Mouse (Mus musculus) MEL (cell line): ENCODE results near the gene Zbtb24. TPM values are rescaled to one million over a fixed set of nuclear protein-coding genes. Genes with fewer than 3 reads are reported as not detected.

Source experiments
- DNase-seq: peaks from one replicate; pipeline ENCODE4 v3.0.0; 2011; ENCODE audit warnings: low read depth, low spot score
- H3K27ac ChIP-seq: 2 replicates; pipeline ENCODE4 v1.5.1; 2012; ENCODE audit warnings: low read depth, mild to moderate bottlenecking, control low read depth, low read length, moderate library complexity; ENCODE audit not compliant: control insufficient read depth
- H3K27me3 ChIP-seq, 2 experiments: fragments of 150-350 bp in 1 of 2; sonication (generic) in 1 of 2; 2 replicates each; pipeline ENCODE4 v1.6.1; 2012; ENCODE audit warnings: low read length in 2 of 2, mild to moderate bottlenecking in 2 of 2, improper control_type of control experiment in 1 of 2, moderate library complexity in 1 of 2; ENCODE audit not compliant: insufficient read depth in 2 of 2, control insufficient read depth in 1 of 2
- H3K36me3 ChIP-seq, 2 experiments: 2 replicates each; pipeline ENCODE4 v1.6.1; 2012 to 2014; ENCODE audit warnings: low read length in 2 of 2, improper control_type of control experiment in 1 of 2, inconsistent platforms in 1 of 2, mild to moderate bottlenecking in 1 of 2; ENCODE audit not compliant: insufficient read depth in 2 of 2, control insufficient read depth in 1 of 2
- H3K4me1 ChIP-seq, 2 experiments: fragments of 150-350 bp in 1 of 2; sonication (generic) in 1 of 2; 2 replicates each; pipeline ENCODE4 v1.6.1; 2012; ENCODE audit warnings: low read length in 2 of 2, improper control_type of control experiment in 1 of 2, mild to moderate bottlenecking in 1 of 2; ENCODE audit not compliant: insufficient read depth in 2 of 2, control insufficient read depth in 1 of 2
- H3K4me3 ChIP-seq, 2 experiments: fragments of 150-350 bp in 1 of 2; sonication (generic) in 1 of 2; 2 replicates each; pipeline ENCODE4 v1.5.1; 2012; ENCODE audit warnings: low read depth in 2 of 2, low read length in 2 of 2, mild to moderate bottlenecking in 2 of 2, moderate library complexity in 2 of 2, control low read depth in 1 of 2, improper control_type of control experiment in 1 of 2; ENCODE audit not compliant: control insufficient read depth in 1 of 2, insufficient read depth in 1 of 2
- H3K79me2 ChIP-seq: 2 replicates; pipeline ENCODE4 v1.6.1; 2012; ENCODE audit warnings: mild to moderate bottlenecking, low read length, moderate library complexity; ENCODE audit not compliant: control insufficient read depth, poor library complexity, insufficient read depth
- H3K9ac ChIP-seq: 2 replicates; pipeline ENCODE4 v1.6.1; 2012; ENCODE audit warnings: low read depth, mild to moderate bottlenecking, control low read depth, low read length, moderate library complexity; ENCODE audit not compliant: control insufficient read depth, poor library complexity, severe bottlenecking
- H3K9me3 ChIP-seq: fragments of 150-350 bp; sonication (generic); replicated peaks from 2 replicates; pipeline ENCODE4 v1.6.1; 2012; ENCODE audit warnings: mild to moderate bottlenecking, low read length, improper control_type of control experiment, moderate library complexity; ENCODE audit not compliant: insufficient read depth
- CTCF ChIP-seq, 3 experiments: IDR thresholded peaks in 2 of 3; conservative IDR thresholded peaks in 1 of 3; 2 replicates each; pipeline ENCODE4 v1.5.1; 2011 to 2012; ENCODE audit warnings: low read length in 3 of 3, low read depth in 2 of 3, mild to moderate bottlenecking in 2 of 3, improper control_type of control experiment in 1 of 3, inconsistent platforms in 1 of 3, mixed read lengths in 1 of 3, moderate library complexity in 1 of 3; ENCODE audit not compliant: control insufficient read depth in 1 of 3, insufficient read depth in 1 of 3, poor library complexity in 1 of 3, severe bottlenecking in 1 of 3
- E2F4 ChIP-seq: IDR thresholded peaks from 2 replicates; pipeline ENCODE4 v1.6.1; 2011; ENCODE audit warnings: low read depth, low read length, improper control_type of control experiment, borderline replicate concordance
- ELF1 ChIP-seq: IDR thresholded peaks from 2 replicates; pipeline ENCODE4 v1.6.1; 2014; ENCODE audit warnings: low read depth, mild to moderate bottlenecking, inconsistent platforms, low read length, improper control_type of control experiment, moderate library complexity
- GATA1 ChIP-seq: IDR thresholded peaks from 2 replicates; pipeline ENCODE4 v1.6.1; 2011; ENCODE audit warnings: low read depth, low read length, improper control_type of control experiment
- JUND ChIP-seq: IDR thresholded peaks from 2 replicates; pipeline ENCODE4 v1.6.1; 2011; ENCODE audit warnings: low read depth, mild to moderate bottlenecking, improper control_type of control experiment, low read length
- MAFK ChIP-seq: IDR thresholded peaks from 2 replicates; pipeline ENCODE4 v1.6.1; 2011; ENCODE audit warnings: low read depth, mild to moderate bottlenecking, low read length, improper control_type of control experiment, borderline replicate concordance
- MAZ ChIP-seq: IDR thresholded peaks from 2 replicates; pipeline ENCODE4 v1.6.1; 2012; ENCODE audit warnings: low read depth, mild to moderate bottlenecking, inconsistent platforms, low read length, improper control_type of control experiment
- MYC ChIP-seq: IDR thresholded peaks from 2 replicates; pipeline ENCODE4 v1.6.1; 2011; ENCODE audit warnings: low read depth, mild to moderate bottlenecking, low read length, improper control_type of control experiment, moderate library complexity
- NELFE ChIP-seq: IDR thresholded peaks from 2 replicates; pipeline ENCODE4 v1.6.1; 2011; ENCODE audit warnings: low read depth, low read length, improper control_type of control experiment
- NRF1 ChIP-seq: IDR thresholded peaks from 2 replicates; pipeline ENCODE4 v1.6.1; 2014; ENCODE audit warnings: low read depth, mild to moderate bottlenecking, inconsistent platforms, low read length, improper control_type of control experiment, moderate library complexity; ENCODE audit not compliant: poor library complexity, insufficient read depth, severe bottlenecking
- POLR2A ChIP-seq, 2 experiments: IDR thresholded peaks; 2 replicates each; pipeline ENCODE4 v1.6.1; 2011 to 2012; ENCODE audit warnings: low read length in 2 of 2, mild to moderate bottlenecking in 2 of 2, control low read depth in 1 of 2, improper control_type of control experiment in 1 of 2, low read depth in 1 of 2, moderate library complexity in 1 of 2; ENCODE audit not compliant: control insufficient read depth in 1 of 2, insufficient read depth in 1 of 2, poor library complexity in 1 of 2
- POLR2AphosphoS2 ChIP-seq: IDR thresholded peaks from 2 replicates; pipeline ENCODE4 v1.6.1; 2011; ENCODE audit warnings: low read length, improper control_type of control experiment
- POLR2AphosphoS5 ChIP-seq: IDR thresholded peaks from 2 replicates; pipeline ENCODE4 v1.6.1; 2012; ENCODE audit warnings: low read depth, borderline replicate concordance, mild to moderate bottlenecking, inconsistent platforms, low read length, moderate library complexity, mixed read lengths
- RAD21 ChIP-seq: IDR thresholded peaks from 2 replicates; pipeline ENCODE4 v1.6.1; 2011; ENCODE audit warnings: mild to moderate bottlenecking, low read depth, low read length, improper control_type of control experiment
- RCOR1 ChIP-seq: IDR thresholded peaks from 2 replicates; pipeline ENCODE4 v1.6.1; 2012; ENCODE audit warnings: low read depth, mild to moderate bottlenecking, inconsistent platforms, low read length, improper control_type of control experiment
- SIN3A ChIP-seq: IDR thresholded peaks from 2 replicates; pipeline ENCODE4 v1.6.1; 2012; ENCODE audit warnings: low read length, improper control_type of control experiment, inconsistent platforms
- TCF12 ChIP-seq: IDR thresholded peaks from 2 replicates; pipeline ENCODE4 v1.6.1; 2014; ENCODE audit warnings: low read depth, mild to moderate bottlenecking, inconsistent platforms, low read length, improper control_type of control experiment, moderate library complexity
- USF1 ChIP-seq: IDR thresholded peaks from 2 replicates; pipeline ENCODE4 v1.6.1; 2014; ENCODE audit warnings: low read depth, mild to moderate bottlenecking, inconsistent platforms, low read length, improper control_type of control experiment, moderate library complexity
- USF2 ChIP-seq, 2 experiments: IDR thresholded peaks; 2 replicates each; pipeline ENCODE4 v1.6.1; 2011 to 2012; ENCODE audit warnings: improper control_type of control experiment in 2 of 2, low read length in 2 of 2, borderline replicate concordance in 1 of 2, inconsistent platforms in 1 of 2, low read depth in 1 of 2, mild to moderate bottlenecking in 1 of 2; ENCODE audit not compliant: insufficient read depth in 1 of 2
- ZC3H11A ChIP-seq: IDR thresholded peaks from 2 replicates; pipeline ENCODE4 v1.6.1; 2012; ENCODE audit warnings: low read depth, mild to moderate bottlenecking, inconsistent platforms, low read length, improper control_type of control experiment
- ZKSCAN1 ChIP-seq: IDR thresholded peaks from 2 replicates; pipeline ENCODE4 v1.6.1; 2012; ENCODE audit warnings: low read depth, mild to moderate bottlenecking, inconsistent platforms, low read length, improper control_type of control experiment, moderate library complexity
- ZNF384 ChIP-seq: IDR thresholded peaks from 2 replicates; pipeline ENCODE4 v1.6.1; 2012; ENCODE audit warnings: low read depth, mild to moderate bottlenecking, inconsistent platforms, low read length, improper control_type of control experiment
- polyA plus RNA-seq, 2 experiments: library from polyadenylated mRNA; stranded (reverse) in 1 of 2; unstranded in 1 of 2; fragments of >175 nt in 1 of 2; fragments of >200 nt in 1 of 2; gene quantifications; 2 replicates each; pipeline versions ENCODE4 v1.2.1 to v1.2.4; 2012; ENCODE audit warnings: low replicate concordance in 2 of 2, low read depth in 1 of 2; ENCODE audit not compliant: insufficient read length in 2 of 2, insufficient read depth in 1 of 2, missing spikeins in 1 of 2
- total RNA-seq: library from RNA; depleted of rRNA; stranded (reverse); fragments of 300-350 nt; gene quantifications from 2 replicates; pipeline ENCODE4 v1.2.3, GENCODE M21; 2012

Zbtb24 gene
- total and polyA plus RNA-seq, 3 experiments, result 7.6 to 11.0 TPM; not detected in 1

DNA sequence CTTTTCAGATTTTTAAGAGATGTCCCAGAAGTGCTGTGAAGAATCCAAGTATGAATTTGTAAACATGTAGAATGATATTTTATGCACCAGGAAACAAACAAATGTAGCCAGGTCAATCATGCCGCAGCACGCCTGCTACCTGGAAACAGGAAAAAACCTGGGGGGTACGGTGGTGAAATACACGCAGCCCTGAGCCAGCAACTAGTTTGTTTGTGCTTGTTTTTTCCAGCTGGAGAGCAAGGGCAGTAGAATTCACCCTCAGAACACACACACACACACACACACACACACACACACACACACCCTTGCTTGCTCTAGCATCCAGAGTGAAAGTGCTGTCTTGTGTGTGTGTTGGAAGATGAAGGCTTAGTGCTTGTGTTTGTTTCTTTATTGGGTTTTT lies 40.9 kb downstream of the Zbtb24 start:
- Histone ChIP-seq H3K36me3 (no peaks in the 10 kb centered on the region), H3K27me3 (peaks cover 0 to 7% of the 10 kb centered on the region in 2 experiments; a peak in 3 of 4 replicates), H3K4me3 (no peak overlapping the region), H3K9ac (no peak overlapping the region), H3K4me1 (no peaks in the 10 kb centered on the region), H3K9me3 (no peaks in the 10 kb centered on the region), H3K27ac (no peak overlapping the region), H3K79me2 (no peaks in the 10 kb centered on the region)
- TF ChIP-seq ELF1 (no peak), JUND (no peak), MAZ (no peak), GATA1 (no peak), POLR2AphosphoS5 (no peak), E2F4 (no peak), USF1 (no peak), MAFK (no peak), POLR2AphosphoS2 (no peak), CTCF (IDR thresholded peaks at IDR 0.05 in 2 of 3, conservative IDR thresholded peaks at IDR 0.05 in 1 of 3; ENCODE audit: control insufficient read depth in 1 of 3, insufficient read depth in 1 of 3, low read depth in 2 of 3, low read length in 3 of 3, poor library complexity in 1 of 3, severe bottlenecking in 1 of 3) (no peak), SIN3A (no peak), NELFE (no peak), RCOR1 (no peak), POLR2A (IDR thresholded peaks at IDR 0.05; ENCODE audit: control insufficient read depth in 1 of 2, insufficient read depth in 1 of 2, low read depth in 1 of 2, low read length in 2 of 2, poor library complexity in 1 of 2) (no peak), RAD21 (no peak), NRF1 (no peak), USF2 (IDR thresholded peaks at IDR 0.05; ENCODE audit: borderline replicate concordance in 1 of 2, insufficient read depth in 1 of 2, low read depth in 1 of 2, low read length in 2 of 2) (no peak), ZNF384 (no peak), ZKSCAN1 (no peak), TCF12 (no peak)
- no peak for DNase-seq

DNA sequence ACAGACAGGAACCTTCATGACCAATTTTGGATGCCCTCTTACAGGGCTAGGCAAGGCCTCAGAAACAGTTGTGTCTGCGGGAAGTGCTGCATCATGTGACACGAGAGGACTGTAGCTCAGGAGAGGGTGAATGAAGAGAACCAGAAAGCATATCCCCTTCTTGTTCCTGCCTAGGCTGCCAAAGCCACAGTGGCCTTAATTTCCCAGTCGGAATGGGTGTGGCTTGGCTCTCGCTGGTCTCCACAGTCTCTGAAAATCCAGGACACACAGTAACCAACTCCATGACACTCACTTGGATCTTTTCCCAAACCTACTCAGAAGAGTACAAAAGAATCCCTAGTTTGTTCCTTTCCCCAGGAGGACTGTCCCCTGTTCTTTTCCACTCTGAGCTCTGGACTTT lies 50.8 kb downstream of the Zbtb24 start:
- no peak for TF ChIP-seq ZC3H11A
- TF ChIP-seq ELF1, result no peak
- TF ChIP-seq MYC, result no peak
- TF ChIP-seq MAZ, result no peak
- TF ChIP-seq CTCF (IDR thresholded peaks at IDR 0.05 in 2 of 3, conservative IDR thresholded peaks at IDR 0.05 in 1 of 3; ENCODE audit: control insufficient read depth in 1 of 3, insufficient read depth in 1 of 3, low read depth in 2 of 3, low read length in 3 of 3, poor library complexity in 1 of 3, severe bottlenecking in 1 of 3), result no peak
- DNase-seq, result no peak
- Histone ChIP-seq H3K79me2 (no peaks in the 10 kb centered on the region), H3K9me3 (no peaks in the 10 kb centered on the region), H3K27ac (no peak overlapping the region), H3K4me3 (no peak overlapping the region), H3K9ac (no peak overlapping the region), H3K27me3 (no peaks in the 10 kb centered on the region; a peak in 3 of 4 replicates), H3K4me1 (no peaks in the 10 kb centered on the region), H3K36me3 (no peaks in the 10 kb centered on the region)
